Mouse (Mus musculus) lung, embryonic 14.5 days (tissue): Measurements from ENCODE around the gene Znfx1. TPM values are rescaled to one million over a fixed set of nuclear protein-coding genes. Genes with fewer than 3 reads are reported as not detected.
A peak's percentile ranks its signal among the peaks of the same experiment; 100 is the strongest.

ENCODE experiments used
- ATAC-seq: fragments of 200-750 bp; cut with Nextera tagmentation; 2 replicates; pipeline ENCODE4 v1.8.0; 2017; ENCODE audit warnings: mild to moderate bottlenecking, moderate TSS enrichment, moderate library complexity; ENCODE audit not compliant: insufficient read depth
- DNase-seq: peaks from one replicate; pipeline ENCODE4 v3.0.0-alpha.2; 2015
- H3K27ac ChIP-seq: fragments of 300-500 bp; sonication (generic); 2 replicates; pipeline ENCODE4 v1.5.1; 2014; ENCODE audit warnings: low read depth, mild to moderate bottlenecking, moderate library complexity
- H3K27me3 ChIP-seq: fragments of 300-500 bp; sonication (generic); 2 replicates; pipeline ENCODE4 v1.6.1; 2014; ENCODE audit warnings: low read length, control low read depth; ENCODE audit not compliant: insufficient read depth
- H3K36me3 ChIP-seq: fragments of 300-500 bp; sonication (generic); 2 replicates; pipeline ENCODE4 v1.6.1; 2014; ENCODE audit warnings: control low read depth; ENCODE audit not compliant: insufficient read depth
- H3K4me1 ChIP-seq: fragments of 300-500 bp; sonication (generic); 2 replicates; pipeline ENCODE4 v1.6.1; 2014; ENCODE audit warnings: antibody characterized with exemption, control low read depth; ENCODE audit not compliant: insufficient read depth
- H3K4me2 ChIP-seq: fragments of 300-500 bp; sonication (generic); 2 replicates; pipeline ENCODE4 v1.6.1; 2014; ENCODE audit warnings: mild to moderate bottlenecking
- H3K4me3 ChIP-seq: fragments of 300-500 bp; sonication (generic); 2 replicates; pipeline ENCODE4 v1.5.1; 2014; ENCODE audit warnings: low read depth, low read length
- H3K9ac ChIP-seq: fragments of 300-500 bp; sonication (generic); 2 replicates; pipeline ENCODE4 v1.6.1; 2014
- H3K9me3 ChIP-seq: fragments of 300-500 bp; sonication (generic); 2 replicates; pipeline ENCODE4 v1.6.1; 2016; ENCODE audit warnings: low read depth, low read length, control low read depth
- CTCF ChIP-seq: IDR thresholded peaks from 2 replicates; pipeline ENCODE4 v1.5.1; 2016; ENCODE audit warnings: antibody characterized with exemption, low read depth
- WGBS: fragments of 180-500 bp; shearing (Covaris S2); extraction: QIAGEN DNeasy Blood & Tissue Kit; methylation state at CpG from one replicate; pipeline ENCODE4 v1.1.7; 2014; 5-methylcytosine and 5-hydroxymethylcytosine counted together
- polyA plus RNA-seq: library from polyadenylated mRNA; unstranded; fragments of >200 nt; fragmentation: Nextera tagmentation; extraction: Ambion mirVana; gene quantifications from 2 replicates; pipeline ENCODE4 v1.2.1, GENCODE M21; 2014

The Znfx1 gene
- polyA plus RNA-seq = 7.0 and 8.9 TPM in 2 replicates

DNA sequence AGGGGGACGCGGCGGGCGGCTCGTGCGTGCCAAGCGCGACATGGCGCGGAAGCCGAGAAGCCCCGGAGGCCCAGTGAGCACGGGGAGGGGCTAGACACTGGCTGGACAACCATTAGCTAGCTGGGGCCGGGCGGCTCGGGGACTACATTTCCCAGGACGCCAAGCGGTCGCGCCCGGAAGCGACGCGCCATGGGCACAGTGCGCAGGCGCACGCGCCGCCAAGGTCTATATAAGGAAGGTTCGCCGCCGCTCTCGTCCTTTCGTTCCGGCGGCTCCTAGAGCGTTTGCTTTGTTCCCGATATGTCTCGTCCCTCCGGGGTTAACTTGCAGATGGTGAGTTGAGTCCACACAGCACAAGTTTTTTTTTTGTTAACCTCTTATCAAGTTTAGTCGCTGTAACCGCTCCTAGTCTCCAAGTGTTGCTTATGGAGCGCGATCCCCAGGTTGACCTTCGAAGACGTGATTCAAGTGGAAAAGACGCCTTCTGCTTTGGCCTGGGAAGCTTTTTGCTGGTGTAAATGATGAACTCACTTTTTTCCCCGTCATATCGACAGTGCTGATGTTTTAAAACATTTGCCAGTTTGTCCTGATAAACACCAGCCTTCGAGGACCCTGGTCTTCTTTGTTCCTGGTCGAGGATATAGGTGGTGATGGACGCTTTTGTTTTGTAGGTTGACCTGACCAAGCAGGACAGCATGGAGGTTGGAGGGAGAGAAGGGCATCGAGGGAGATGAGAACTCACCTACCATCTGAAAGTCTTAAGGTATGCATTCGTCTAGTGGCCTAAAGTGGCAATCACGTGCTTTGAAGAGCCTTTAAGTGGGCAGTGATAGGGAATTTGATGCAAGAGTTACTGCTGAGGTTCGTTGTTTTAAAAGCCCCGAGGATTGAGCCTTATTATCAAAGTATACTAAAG is at the start of gene Znfx1:
Gene Znfx1 (minus strand): TSS at position 51 of the 916 bp plus-strand sequence.
- peak within 1 kb of the TSS; percentile 84 for H3K4me3 ChIP-seq
- peaks cover 34% of the 10 kb centered on the region for H3K36me3 ChIP-seq
- no peaks in the 10 kb centered on the region for H3K9me3 ChIP-seq
- H3K27me3 ChIP-seq = no peaks in the 10 kb centered on the region
- TF ChIP-seq CTCF = peak; percentile 62
- 0 out of 2 replicates have a peak, but pooled peaks cover 4% of the 10 kb centered on the region for H3K4me1 ChIP-seq
- ATAC-seq (peak; percentile 92), DNase-seq (peak; percentile 98)
- H3K9ac ChIP-seq = peak within 1 kb of the TSS; percentile 96
- H3K4me2 ChIP-seq = peak within 1 kb of the TSS; percentile 83
- 1% methylated on average over 57 of the region's 57 CpGs for WGBS
- peak within 1 kb of the TSS; percentile 96 for H3K27ac ChIP-seq

DNA sequence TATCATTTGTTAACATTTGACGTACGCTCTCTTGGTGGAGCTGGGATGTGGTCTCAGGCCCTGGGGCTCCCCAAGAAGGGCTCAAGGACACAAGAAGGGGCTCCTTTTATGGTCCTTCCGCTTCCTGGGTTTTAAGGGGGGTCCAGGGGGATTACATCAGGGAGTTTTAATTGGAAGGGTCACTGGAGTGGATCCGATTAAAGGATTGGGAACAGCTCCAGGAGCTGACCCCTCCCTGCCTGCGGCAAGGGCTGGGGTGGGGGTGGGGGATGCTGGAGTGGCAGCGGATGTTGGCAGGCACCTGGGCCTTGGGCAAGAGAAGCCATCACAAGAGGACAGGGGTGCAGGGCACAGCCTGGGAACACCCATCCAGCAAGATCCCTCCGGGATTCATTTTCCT is 49.4 kb upstream of the Znfx1 start:
- H3K9ac ChIP-seq = no peak overlapping the region
- ATAC-seq (0 out of 2 replicates have a peak, but pooled peaks have one; percentile 14), DNase-seq (no peak)
- no peaks in the 10 kb centered on the region for H3K9me3 ChIP-seq
- H3K36me3 ChIP-seq = no peaks in the 10 kb centered on the region
- no peak overlapping the region for H3K27ac ChIP-seq
- 57% methylated on average over 7 of the region's 7 CpGs for WGBS
- H3K4me2 ChIP-seq = no peak overlapping the region
- no peaks in the 10 kb centered on the region for H3K27me3 ChIP-seq
- no peak for TF ChIP-seq CTCF
- H3K4me1 ChIP-seq = no peaks in the 10 kb centered on the region
- H3K4me3 ChIP-seq = no peak overlapping the region

DNA sequence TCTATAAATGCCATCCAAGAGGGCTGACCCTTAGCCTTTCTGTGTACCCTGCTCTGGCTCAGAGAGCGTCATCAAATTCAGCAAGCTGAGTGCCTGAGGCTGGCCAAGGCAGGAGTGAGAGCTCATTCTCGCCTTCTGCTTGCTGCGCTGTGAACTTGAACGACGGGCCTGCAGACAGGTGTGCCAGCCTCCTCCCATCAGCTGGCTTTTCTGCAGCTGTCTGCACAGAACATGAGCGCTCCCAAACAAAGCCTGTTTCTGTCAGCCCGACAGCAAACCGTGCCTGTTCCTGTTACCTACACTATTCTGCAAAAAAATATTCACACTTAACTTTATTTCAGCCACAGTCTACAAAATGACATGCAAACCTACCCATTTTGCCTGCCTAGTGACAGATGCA is 46.7 kb upstream of the Znfx1 start:
- TF ChIP-seq CTCF = no peak
- Histone ChIP-seq H3K9me3 (no peaks in the 10 kb centered on the region), H3K27me3 (no peaks in the 10 kb centered on the region), H3K4me2 (no peak overlapping the region), H3K9ac (no peak overlapping the region), H3K36me3 (no peaks in the 10 kb centered on the region), H3K4me1 (no peaks in the 10 kb centered on the region), H3K27ac (no peak overlapping the region), H3K4me3 (no peak overlapping the region)
- WGBS = 62% methylated on average over 8 of the region's 8 CpGs
- DNase-seq (no peak), ATAC-seq (no peak)

DNA sequence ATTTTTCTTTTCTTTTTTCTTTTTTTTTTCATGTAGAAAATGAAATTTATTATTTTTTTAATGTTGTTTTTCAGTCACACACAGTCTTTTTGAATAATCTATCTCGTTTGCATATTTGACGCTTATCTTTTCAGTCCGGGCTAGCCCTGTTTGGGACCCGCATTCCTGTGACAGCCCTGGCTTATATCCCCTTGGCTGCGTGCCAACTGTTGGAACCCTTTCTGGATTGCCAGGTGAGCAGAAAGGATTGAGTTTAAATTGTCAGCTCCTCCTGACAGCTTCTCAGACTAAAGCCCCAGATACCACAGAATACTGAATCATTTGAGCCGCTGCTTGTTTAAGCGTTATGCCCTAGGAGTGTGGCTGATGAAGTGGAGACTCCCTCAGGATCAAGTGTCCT is 40.7 kb upstream of the Znfx1 start:
- H3K9ac ChIP-seq = no peak overlapping the region
- H3K27ac ChIP-seq = no peak overlapping the region
- no peaks in the 10 kb centered on the region for H3K4me1 ChIP-seq
- H3K9me3 ChIP-seq = no peaks in the 10 kb centered on the region
- no peaks in the 10 kb centered on the region for H3K27me3 ChIP-seq
- no peak for TF ChIP-seq CTCF
- DNase-seq = peak; percentile 57
- ATAC-seq = no peak
- WGBS = 35% methylated on average over 7 of the region's 7 CpGs
- H3K4me3 ChIP-seq = no peak overlapping the region
- no peaks in the 10 kb centered on the region for H3K36me3 ChIP-seq
- H3K4me2 ChIP-seq = no peak overlapping the region

DNA sequence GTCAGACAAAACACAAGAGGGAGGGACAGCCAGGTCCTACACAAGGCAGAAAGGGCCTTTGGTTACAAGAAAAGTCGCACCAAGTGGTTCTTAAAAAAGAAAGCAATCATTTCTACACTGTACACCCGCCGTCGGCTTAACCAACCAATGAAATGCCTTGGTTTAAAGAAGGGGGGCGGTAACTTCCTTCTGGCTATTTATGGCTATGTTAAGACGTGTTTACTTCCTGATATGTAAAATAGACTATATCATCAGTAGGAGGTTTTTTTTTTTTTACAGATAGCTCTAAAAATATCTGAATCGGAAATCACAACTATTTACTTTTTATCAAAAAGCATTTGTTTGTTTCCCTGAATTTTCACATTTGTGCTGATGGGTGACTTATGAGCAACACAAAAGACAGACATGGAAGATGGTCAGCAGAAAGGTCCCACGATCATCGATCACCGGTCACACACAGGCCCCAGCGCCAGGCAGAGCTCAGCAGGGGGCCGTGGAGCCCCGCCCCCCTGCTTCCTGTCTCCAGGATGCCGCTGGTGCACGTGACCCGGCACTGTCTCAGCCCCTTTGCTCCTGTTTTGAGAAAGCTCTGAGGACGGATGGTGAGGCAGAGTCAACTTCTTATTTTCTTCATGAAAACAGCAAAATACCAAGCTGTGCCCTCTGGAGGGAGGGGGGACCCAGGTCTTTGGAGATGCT is 39.1 kb upstream of the Znfx1 start:
- 62% methylated on average over 17 of the region's 17 CpGs for WGBS
- H3K27me3 ChIP-seq = no peaks in the 10 kb centered on the region
- no peaks in the 10 kb centered on the region for H3K36me3 ChIP-seq
- H3K4me1 ChIP-seq = no peaks in the 10 kb centered on the region
- no peak for ATAC-seq
- no peaks in the 10 kb centered on the region for H3K9me3 ChIP-seq
- no peak overlapping the region for H3K4me3 ChIP-seq
- no peak for TF ChIP-seq CTCF
- DNase-seq = peak; percentile 47
- no peak overlapping the region for H3K4me2 ChIP-seq
- no peak overlapping the region for H3K9ac ChIP-seq
- H3K27ac ChIP-seq = no peak overlapping the region

DNA sequence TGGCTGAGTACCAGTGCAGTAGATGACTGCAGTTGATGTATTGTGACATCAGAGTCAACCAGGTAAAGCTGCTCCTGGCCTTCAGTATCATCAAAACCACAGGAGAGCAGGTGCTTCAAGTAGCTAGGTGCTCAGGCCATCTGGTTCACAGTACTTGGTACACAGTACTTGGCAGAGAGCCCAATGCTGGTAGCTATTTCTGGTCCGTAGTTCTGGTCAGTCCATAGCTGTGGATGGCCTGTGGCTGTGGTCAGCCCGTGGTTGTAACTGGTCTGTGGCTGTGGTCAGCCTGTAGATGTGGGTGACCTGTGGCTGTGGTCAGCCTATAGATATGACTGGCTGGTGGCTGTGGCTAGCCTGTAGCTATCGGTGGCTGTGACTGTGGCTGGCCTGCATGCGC is 31.9 kb upstream of the Znfx1 start:
- 92% methylated on average over 4 of the region's 4 CpGs for WGBS
- no peak for ATAC-seq
- Histone ChIP-seq H3K4me2 (no peak overlapping the region), H3K36me3 (no peaks in the 10 kb centered on the region), H3K27me3 (no peaks in the 10 kb centered on the region), H3K4me3 (no peak overlapping the region), H3K4me1 (no peaks in the 10 kb centered on the region), H3K27ac (no peak overlapping the region), H3K9me3 (no peaks in the 10 kb centered on the region), H3K9ac (no peak overlapping the region)
- no peak for TF ChIP-seq CTCF
- DNase-seq = no peak

DNA sequence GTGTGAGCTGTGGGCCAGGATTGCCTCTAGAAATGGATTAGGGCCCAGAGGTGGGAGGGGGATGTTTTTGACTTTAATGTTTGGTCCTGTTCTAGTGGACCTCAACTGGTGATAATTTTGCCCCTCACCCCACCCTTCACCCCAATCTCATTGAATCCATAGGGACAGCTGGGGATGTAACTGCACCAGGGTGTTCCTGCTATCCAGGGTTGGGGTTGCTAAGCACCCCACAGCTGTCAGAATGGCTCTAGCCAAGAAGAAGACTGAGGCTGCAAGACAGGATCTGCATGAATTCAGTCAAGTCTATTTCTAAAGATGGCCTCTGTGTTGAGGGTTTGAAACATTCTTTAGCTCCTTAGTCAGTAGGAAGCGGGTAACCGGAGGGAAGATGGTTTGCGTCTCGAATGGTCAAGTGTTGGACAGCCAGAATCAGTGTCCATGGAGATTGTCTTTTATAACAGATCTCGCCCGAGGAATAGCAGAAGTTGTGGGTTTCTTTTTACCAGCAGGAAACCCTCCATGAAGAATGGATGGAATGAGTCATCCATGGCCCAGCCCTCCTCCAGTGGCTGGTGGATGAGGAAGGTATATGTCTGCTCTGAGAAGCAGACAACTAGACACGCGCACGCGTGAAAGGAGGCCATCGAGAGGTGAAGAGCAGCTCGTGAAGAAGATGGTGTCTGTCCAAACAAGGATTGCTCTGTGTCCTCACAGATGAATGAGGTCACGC is 30.5 kb upstream of the Znfx1 start:
- H3K9ac ChIP-seq = no peak overlapping the region
- WGBS = 81% methylated on average over 13 of the region's 13 CpGs
- no peak for TF ChIP-seq CTCF
- ATAC-seq = no peak
- H3K27ac ChIP-seq = no peak overlapping the region
- H3K4me3 ChIP-seq = no peak overlapping the region
- no peak overlapping the region for H3K4me2 ChIP-seq
- no peaks in the 10 kb centered on the region for H3K4me1 ChIP-seq
- no peaks in the 10 kb centered on the region for H3K36me3 ChIP-seq
- no peak for DNase-seq
- no peaks in the 10 kb centered on the region for H3K27me3 ChIP-seq
- H3K9me3 ChIP-seq = no peaks in the 10 kb centered on the region
